Mouse (Mus musculus): ENCODE measurements around the gene Sdcbp2. TPM values are rescaled to one million over a fixed set of nuclear protein-coding genes. Genes with fewer than 3 reads are reported as not detected.

Sdcbp2 gene
- polyA plus RNA-seq, 1 experiment from 2014 or later, result 0.59 TPM

GRCm38 (mm10) chr2:151626296-151626695 lies 53.9 kb downstream of the Sdcbp2 start:
- DNase-seq (ENCODE audit: low spot score) (no peak), ATAC-seq (replicated peaks; ENCODE audit: insufficient number of reproducible peaks, low FRiP score, low TSS enrichment, low read depth) (no peak)
- Histone ChIP-seq H3K27ac (replicated peaks; ENCODE audit: low read depth, low read length) (no peak overlapping the region), H3K9ac (replicated peaks; ENCODE audit: low read length) (no peak overlapping the region), H3K9me3 (replicated peaks; ENCODE audit: control insufficient read depth, low read length) (no peaks in the 10 kb centered on the region), H3K4me1 (ENCODE audit: control insufficient read depth, insufficient read depth, low read length) (no peaks in the 10 kb centered on the region), H3K4me2 (ENCODE audit: low read depth, low read length) (no peak overlapping the region), H3K4me3 (ENCODE audit: low read depth, low read length) (no peak overlapping the region), H3K36me3 (replicated peaks; ENCODE audit: control insufficient read depth, insufficient read depth, low read depth, low read length) (no peaks in the 10 kb centered on the region), H3K27me3 (ENCODE audit: control insufficient read depth, insufficient read depth, low read length) (peaks cover 2% of the 10 kb centered on the region; the same call in 1 of the 2 replicates)
- WGBS, result 91% methylated on average over 7 of the region's 7 CpGs

DNA sequence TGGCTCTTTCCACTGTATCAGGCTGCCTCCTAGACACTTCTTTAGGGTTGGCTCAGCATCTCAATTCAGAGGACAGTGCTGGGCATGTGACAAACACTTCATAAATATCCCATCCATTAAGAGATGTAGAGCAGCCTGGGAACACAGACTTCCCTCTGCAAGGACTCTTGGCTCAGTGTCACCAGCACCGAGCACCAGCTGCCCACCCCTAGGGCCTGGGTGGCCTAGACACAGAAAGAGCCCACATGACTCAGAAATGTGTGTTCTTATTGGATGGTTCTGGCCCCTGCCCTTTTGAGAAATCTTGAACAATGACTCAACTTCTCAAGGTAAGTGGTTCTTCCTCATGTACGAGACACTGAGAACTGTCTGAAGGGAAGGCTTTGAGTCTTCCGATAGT lies 55.6 kb downstream of the Sdcbp2 start:
- Histone ChIP-seq H3K36me3 (replicated peaks; ENCODE audit: control insufficient read depth, insufficient read depth, low read depth, low read length) (no peaks in the 10 kb centered on the region), H3K4me3 (ENCODE audit: low read depth, low read length) (no peak overlapping the region), H3K9ac (replicated peaks; ENCODE audit: low read length) (no peak overlapping the region), H3K27me3 (ENCODE audit: control insufficient read depth, insufficient read depth, low read length) (peaks cover 4% of the 10 kb centered on the region; the same call in 1 of the 2 replicates), H3K4me2 (ENCODE audit: low read depth, low read length) (no peak overlapping the region), H3K9me3 (replicated peaks; ENCODE audit: control insufficient read depth, low read length) (no peaks in the 10 kb centered on the region), H3K4me1 (ENCODE audit: control insufficient read depth, insufficient read depth, low read length) (no peaks in the 10 kb centered on the region), H3K27ac (replicated peaks; ENCODE audit: low read depth, low read length) (no peak overlapping the region)
- ATAC-seq (replicated peaks; ENCODE audit: insufficient number of reproducible peaks, low FRiP score, low TSS enrichment, low read depth), result no peak
- DNase-seq (ENCODE audit: low spot score), result no peak
- 89% methylated on average over 3 of the region's 3 CpGs for WGBS

GRCm38 (mm10) chr2:151629310-151629709 lies 56.9 kb downstream of the Sdcbp2 start:
- WGBS, result 63% methylated on average over 7 of the region's 7 CpGs
- Histone ChIP-seq H3K4me3 (ENCODE audit: low read depth, low read length) (no peak overlapping the region), H3K27me3 (ENCODE audit: control insufficient read depth, insufficient read depth, low read length) (peaks cover 4% of the 10 kb centered on the region; the same call in 1 of the 2 replicates), H3K9me3 (replicated peaks; ENCODE audit: control insufficient read depth, low read length) (no peaks in the 10 kb centered on the region), H3K9ac (replicated peaks; ENCODE audit: low read length) (no peak overlapping the region), H3K27ac (replicated peaks; ENCODE audit: low read depth, low read length) (no peak overlapping the region), H3K36me3 (replicated peaks; ENCODE audit: control insufficient read depth, insufficient read depth, low read depth, low read length) (no peaks in the 10 kb centered on the region), H3K4me1 (ENCODE audit: control insufficient read depth, insufficient read depth, low read length) (no peaks in the 10 kb centered on the region), H3K4me2 (ENCODE audit: low read depth, low read length) (no peak overlapping the region)
- DNase-seq (ENCODE audit: low spot score), result peak; percentile 11
- no peak for ATAC-seq (replicated peaks; ENCODE audit: insufficient number of reproducible peaks, low FRiP score, low TSS enrichment, low read depth)

- H3K4me3 ChIP-seq (ENCODE audit: low read depth, low read length), result peak overlapping the region; percentile 48
- no peaks in the 10 kb centered on the region for H3K4me1 ChIP-seq (ENCODE audit: control insufficient read depth, insufficient read depth, low read length)
- peak overlapping the region; percentile 93 for H3K4me2 ChIP-seq (ENCODE audit: low read depth, low read length)
- no peak overlapping the region for H3K27ac ChIP-seq (replicated peaks; ENCODE audit: low read depth, low read length)
- DNase-seq (ENCODE audit: low spot score) (no peak), ATAC-seq (replicated peaks; ENCODE audit: insufficient number of reproducible peaks, low FRiP score, low TSS enrichment, low read depth) (peak; percentile 49; the same call in 1 of the 2 replicates)
- peak overlapping the region; percentile 54 for H3K9ac ChIP-seq (replicated peaks; ENCODE audit: low read length)
- no peaks in the 10 kb centered on the region for H3K9me3 ChIP-seq (replicated peaks; ENCODE audit: control insufficient read depth, low read length)
- no peaks in the 10 kb centered on the region for H3K36me3 ChIP-seq (replicated peaks; ENCODE audit: control insufficient read depth, insufficient read depth, low read depth, low read length)
- H3K27me3 ChIP-seq (ENCODE audit: control insufficient read depth, insufficient read depth, low read length), result peaks cover 4% of the 10 kb centered on the region; the same call in 1 of the 2 replicates
- WGBS, result 3% methylated on average over 17 of the region's 22 CpGs
Measured at GRCm38 (mm10) chr2:151631406-151632158, 59.2 kb downstream of the Sdcbp2 start.

DNA sequence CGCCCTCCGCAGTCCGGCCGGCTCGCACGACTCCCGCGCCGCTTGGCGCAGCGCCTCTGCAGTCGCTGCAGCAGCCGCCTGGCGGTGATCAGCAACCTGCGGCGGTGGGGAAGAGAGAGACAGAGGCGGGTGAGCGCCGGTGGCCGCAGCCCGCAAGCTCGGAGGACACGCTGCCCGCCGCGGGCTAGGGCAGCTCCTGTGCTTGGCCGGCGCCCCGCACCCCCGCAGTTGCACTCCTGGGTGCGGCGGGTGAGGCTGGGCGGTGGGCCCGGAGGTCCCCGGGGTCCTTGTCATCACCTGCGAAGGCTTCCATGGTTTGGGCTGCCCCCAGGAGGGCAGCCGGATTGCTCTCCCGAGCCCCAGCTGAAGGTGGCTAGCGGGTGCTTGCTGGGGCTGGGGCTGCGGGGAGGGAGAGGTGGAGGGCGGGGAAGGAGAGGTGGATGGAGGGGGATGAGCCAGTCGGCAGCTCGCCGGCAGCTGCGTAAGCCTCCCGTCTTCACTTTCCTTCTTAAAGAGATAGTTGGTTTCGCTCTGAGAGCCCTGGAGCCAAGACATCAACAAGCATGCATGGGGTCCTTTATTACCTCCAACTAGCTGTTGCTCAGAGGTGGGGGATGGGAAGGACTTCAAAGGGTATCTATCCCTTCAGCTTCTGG lies 59.9 kb downstream of the Sdcbp2 start, which contains the start of gene Snph:
Gene Snph (minus strand): TSS at position 435 of the 656 bp plus-strand sequence.
- peak; percentile 70 for ATAC-seq (replicated peaks; ENCODE audit: insufficient number of reproducible peaks, low FRiP score, low TSS enrichment, low read depth)
- DNase-seq (ENCODE audit: low spot score), result peak; percentile 73
- Histone ChIP-seq H3K27me3 (ENCODE audit: control insufficient read depth, insufficient read depth, low read length) (peaks cover 4% of the 10 kb centered on the region; the same call in 1 of the 2 replicates), H3K36me3 (replicated peaks; ENCODE audit: control insufficient read depth, insufficient read depth, low read depth, low read length) (no peaks in the 10 kb centered on the region), H3K9me3 (replicated peaks; ENCODE audit: control insufficient read depth, low read length) (no peaks in the 10 kb centered on the region), H3K4me1 (ENCODE audit: control insufficient read depth, insufficient read depth, low read length) (no peaks in the 10 kb centered on the region), H3K4me2 (ENCODE audit: low read depth, low read length) (peak within 1 kb of the TSS; percentile 93), H3K4me3 (ENCODE audit: low read depth, low read length) (peak within 1 kb of the TSS; percentile 48), H3K27ac (replicated peaks; ENCODE audit: low read depth, low read length) (no peak within 1 kb of the TSS), H3K9ac (replicated peaks; ENCODE audit: low read length) (peak within 1 kb of the TSS; percentile 54)
- under 1% methylated on average over 45 of the region's 47 CpGs for WGBS

DNA sequence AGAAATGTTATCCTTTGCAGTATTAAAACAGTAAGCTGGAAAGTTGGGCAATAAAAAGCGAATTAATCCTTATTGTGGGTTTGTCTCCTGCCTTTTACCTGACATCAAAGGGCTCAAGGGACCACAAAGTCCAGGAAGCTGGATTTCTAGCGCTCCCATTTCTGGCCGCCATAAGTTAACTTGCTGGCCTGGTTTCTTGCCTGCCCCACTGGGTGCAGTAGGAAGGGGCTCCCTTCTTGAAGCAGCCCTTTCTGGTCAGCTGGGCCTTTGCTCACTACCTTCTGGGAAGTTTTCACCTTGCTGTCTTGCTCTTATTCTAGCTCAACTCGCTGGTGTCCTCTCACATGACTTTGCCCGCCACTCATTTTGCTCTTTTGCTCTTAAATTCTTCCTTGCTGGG lies 60.6 kb downstream of the Sdcbp2 start:
- Histone ChIP-seq H3K27ac (replicated peaks; ENCODE audit: low read depth, low read length) (no peak overlapping the region), H3K27me3 (ENCODE audit: control insufficient read depth, insufficient read depth, low read length) (peaks cover 4% of the 10 kb centered on the region; the same call in 1 of the 2 replicates), H3K4me2 (ENCODE audit: low read depth, low read length) (no peak overlapping the region), H3K36me3 (replicated peaks; ENCODE audit: control insufficient read depth, insufficient read depth, low read depth, low read length) (no peaks in the 10 kb centered on the region), H3K9ac (replicated peaks; ENCODE audit: low read length) (no peak overlapping the region), H3K4me3 (ENCODE audit: low read depth, low read length) (no peak overlapping the region), H3K9me3 (replicated peaks; ENCODE audit: control insufficient read depth, low read length) (no peaks in the 10 kb centered on the region), H3K4me1 (ENCODE audit: control insufficient read depth, insufficient read depth, low read length) (no peaks in the 10 kb centered on the region)
- WGBS, result 26% methylated on average over 5 of the region's 5 CpGs
- DNase-seq (ENCODE audit: low spot score) (no peak), ATAC-seq (replicated peaks; ENCODE audit: insufficient number of reproducible peaks, low FRiP score, low TSS enrichment, low read depth) (no peak)

GRCm38 (mm10) chr2:151634903-151635302 lies 62.5 kb downstream of the Sdcbp2 start:
- Histone ChIP-seq H3K4me3 (ENCODE audit: low read depth, low read length) (no peak overlapping the region), H3K27ac (replicated peaks; ENCODE audit: low read depth, low read length) (no peak overlapping the region), H3K4me1 (ENCODE audit: control insufficient read depth, insufficient read depth, low read length) (no peaks in the 10 kb centered on the region), H3K4me2 (ENCODE audit: low read depth, low read length) (no peak overlapping the region), H3K9me3 (replicated peaks; ENCODE audit: control insufficient read depth, low read length) (no peaks in the 10 kb centered on the region), H3K36me3 (replicated peaks; ENCODE audit: control insufficient read depth, insufficient read depth, low read depth, low read length) (no peaks in the 10 kb centered on the region), H3K9ac (replicated peaks; ENCODE audit: low read length) (no peak overlapping the region), H3K27me3 (ENCODE audit: control insufficient read depth, insufficient read depth, low read length) (peaks cover 4% of the 10 kb centered on the region; the same call in 1 of the 2 replicates)
- DNase-seq (ENCODE audit: low spot score) (no peak), ATAC-seq (replicated peaks; ENCODE audit: insufficient number of reproducible peaks, low FRiP score, low TSS enrichment, low read depth) (no peak)
- 33% methylated on average over 2 of the region's 2 CpGs for WGBS
